Mouse (Mus musculus): ENCODE data around the gene Arl8a.

GRCm38 (mm10) chr1:135131560-135131959 lies 15.1 kb upstream of the Arl8a start:
- TF ChIP-seq POLR2A (IDR thresholded peaks at IDR 0.05; ENCODE audit: borderline replicate concordance, extremely low read depth, low read depth, low read length): no peak
- no peak for TF ChIP-seq CTCF (IDR thresholded peaks at IDR 0.05; ENCODE audit: insufficient read depth, low read length)

Measured in lung, adult 2 months (tissue).